Mouse (Mus musculus): ENCODE results near the gene Ctnna2.

Gene Ctnna2

DNA sequence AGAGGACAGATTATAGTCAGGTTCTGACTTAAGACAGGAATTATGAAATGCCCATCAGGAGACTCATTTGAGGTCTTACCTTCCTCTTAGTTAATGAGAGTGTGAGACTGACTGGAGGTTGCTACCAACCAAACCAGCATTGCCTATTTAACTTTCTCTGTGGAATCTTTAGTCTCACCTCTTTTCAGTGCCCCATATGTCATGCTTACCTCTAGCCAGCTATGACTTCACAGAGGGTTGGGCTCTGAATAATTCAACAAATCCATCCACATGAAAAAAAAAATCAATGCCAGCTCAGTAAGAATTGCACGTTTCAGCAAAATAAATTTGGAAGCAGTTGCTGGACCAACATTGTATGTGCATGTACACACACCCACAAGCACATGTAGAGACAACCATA is 562.5 kb downstream of the Ctnna2 start:
- no peak for DNase-seq

DNA sequence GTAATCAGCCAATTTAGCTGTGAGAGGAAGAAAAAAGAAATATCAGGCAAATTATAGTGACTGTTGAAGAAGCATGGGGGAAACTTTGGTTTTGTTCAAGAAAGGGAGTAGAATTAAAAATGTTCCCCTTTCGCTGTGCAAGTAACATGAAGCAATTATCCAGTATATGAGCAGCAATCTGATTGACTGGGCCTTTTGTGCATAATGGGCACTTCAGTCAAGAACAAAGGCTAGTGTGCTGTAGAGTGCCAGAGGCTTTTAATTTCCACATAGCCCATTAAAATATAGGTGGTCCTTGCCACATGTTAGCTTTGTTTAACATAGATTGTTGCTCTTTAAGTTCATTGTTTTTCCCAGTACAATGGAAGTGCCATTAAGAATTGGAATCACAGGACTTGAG is 566.0 kb downstream of the Ctnna2 start:
- no peak for DNase-seq

DNA sequence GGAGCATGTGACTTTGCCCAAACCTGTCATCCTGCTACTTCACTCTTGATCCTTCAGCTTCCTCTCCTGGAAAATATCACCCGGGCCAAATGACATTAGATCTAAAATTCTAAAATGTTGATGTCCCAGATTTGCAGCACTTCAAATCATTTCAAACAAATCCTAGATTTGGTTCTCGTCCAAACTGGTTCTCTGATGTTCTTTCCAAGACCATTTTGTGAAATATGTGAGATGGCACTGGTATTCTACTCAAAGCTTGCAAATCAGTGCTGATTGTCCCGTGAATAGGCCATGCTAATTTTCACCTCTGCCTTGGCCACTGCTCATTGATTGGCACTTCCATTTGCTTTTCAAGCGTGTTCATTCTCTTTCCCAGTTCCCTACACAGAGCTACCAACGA is 571.0 kb downstream of the Ctnna2 start:
- no peak for DNase-seq

DNA sequence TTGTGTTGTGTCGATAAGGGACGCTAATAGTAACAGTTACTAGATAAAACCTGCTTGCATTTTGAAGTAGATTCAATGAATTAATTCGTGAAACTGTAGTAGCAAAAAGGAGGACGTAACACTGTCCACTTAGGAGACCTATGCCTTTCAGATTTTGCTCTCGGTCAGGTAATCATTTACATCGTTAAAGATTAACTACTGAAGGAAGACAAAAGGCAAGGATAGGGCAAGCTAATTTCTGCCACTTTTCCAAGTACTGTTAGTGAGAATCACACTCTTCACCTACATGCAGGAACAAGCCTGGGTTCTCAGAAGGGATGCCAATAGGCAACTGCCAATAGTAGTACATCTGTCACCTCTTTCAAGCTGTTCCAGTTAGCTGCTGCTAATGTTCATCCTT is 578.7 kb downstream of the Ctnna2 start:
- DNase-seq = no peak

DNA sequence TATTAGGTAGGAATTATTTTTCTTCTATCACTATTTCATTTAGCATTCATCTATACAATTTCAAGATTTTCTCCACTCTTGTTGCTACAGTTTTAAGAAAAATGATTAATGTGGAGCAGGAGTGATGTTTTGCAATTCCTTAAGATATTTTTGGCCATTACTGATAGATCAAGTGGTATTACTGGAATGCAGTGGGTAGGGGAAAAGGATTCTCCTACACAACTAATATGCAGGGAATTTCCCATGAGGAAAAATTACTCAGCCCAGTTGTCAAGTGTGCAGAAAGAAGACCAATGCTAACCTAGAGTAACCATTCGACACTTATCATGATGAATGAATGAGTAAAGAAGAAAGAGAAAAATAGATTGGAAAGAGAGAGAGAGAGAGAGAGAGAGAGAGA is 587.8 kb downstream of the Ctnna2 start:
- DNase-seq = no peak

DNA sequence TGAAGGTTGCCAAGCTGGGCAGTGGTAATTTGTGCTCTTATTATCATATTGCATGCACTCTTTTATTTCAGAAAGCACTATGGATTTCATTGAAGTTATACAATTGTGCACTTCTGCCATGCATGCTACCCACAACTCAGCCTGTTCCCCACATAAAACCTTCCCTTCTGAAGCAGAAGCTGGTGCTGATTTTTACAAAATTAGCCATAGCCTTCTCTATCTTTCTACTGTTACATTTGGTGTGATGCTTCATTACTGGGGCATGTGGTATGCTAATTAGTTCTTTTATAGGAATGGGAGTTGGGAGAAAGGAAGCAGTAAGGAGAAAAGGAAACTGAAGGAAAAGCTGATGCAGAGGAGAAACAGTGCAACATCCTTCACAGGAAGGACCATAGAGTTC is 598.2 kb downstream of the Ctnna2 start:
- DNase-seq = no peak

DNA sequence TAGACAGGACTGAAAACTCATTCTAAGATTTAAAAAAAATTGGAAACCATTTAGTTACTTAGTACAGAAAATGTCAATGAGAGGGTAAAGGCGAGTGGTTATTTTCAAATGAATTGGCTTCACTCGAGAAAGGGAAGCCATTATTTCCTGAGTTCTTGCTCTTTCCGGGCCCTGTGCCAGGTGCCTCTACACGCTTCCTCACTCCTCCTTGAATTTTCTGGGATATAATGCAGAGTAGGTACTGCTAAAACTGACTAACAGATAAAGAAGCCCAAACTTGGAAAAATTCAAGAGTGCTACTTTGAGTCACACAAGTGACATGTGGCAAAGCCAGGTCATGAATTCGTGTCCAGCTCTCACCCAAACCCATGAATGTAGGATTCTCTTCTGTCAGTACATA is 606.4 kb downstream of the Ctnna2 start:
- DNase-seq = no peak

DNA sequence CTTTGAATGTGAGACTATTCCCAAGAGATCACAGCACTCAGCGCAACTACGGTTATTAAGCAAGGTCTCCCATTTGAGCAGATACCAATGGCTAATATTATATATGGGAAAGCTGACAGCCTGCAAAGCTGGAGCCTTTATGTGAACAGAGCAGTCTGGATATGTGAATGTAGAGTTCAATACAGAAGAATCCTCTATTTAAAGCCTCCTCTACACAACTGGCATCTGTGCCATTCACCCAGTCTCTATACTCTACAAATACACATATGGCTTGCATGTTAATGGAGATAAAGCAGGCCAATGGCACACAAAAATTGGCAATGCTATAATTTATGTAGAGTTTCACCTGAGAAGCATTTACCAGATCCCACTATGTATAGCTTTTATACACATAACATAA is 608.4 kb downstream of the Ctnna2 start:
- DNase-seq = no peak

DNA sequence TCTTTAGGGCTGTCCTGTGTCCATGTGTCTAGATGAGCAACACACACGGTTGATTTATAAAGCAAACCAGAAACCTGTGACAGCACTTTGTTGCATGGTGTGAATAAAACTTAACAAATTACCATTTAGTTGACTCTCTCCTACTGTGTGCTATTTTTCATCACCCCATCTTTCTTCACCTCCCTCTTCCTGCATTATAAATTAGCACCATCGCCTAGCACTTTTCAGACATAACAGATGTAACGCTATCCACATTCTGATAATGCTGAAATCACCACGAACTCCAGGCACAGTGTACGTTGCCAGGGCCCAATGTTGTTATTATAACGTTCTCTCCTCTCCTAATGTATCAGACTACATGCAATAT is 621.0 kb downstream of the Ctnna2 start:
- DNase-seq = no peak

DNA sequence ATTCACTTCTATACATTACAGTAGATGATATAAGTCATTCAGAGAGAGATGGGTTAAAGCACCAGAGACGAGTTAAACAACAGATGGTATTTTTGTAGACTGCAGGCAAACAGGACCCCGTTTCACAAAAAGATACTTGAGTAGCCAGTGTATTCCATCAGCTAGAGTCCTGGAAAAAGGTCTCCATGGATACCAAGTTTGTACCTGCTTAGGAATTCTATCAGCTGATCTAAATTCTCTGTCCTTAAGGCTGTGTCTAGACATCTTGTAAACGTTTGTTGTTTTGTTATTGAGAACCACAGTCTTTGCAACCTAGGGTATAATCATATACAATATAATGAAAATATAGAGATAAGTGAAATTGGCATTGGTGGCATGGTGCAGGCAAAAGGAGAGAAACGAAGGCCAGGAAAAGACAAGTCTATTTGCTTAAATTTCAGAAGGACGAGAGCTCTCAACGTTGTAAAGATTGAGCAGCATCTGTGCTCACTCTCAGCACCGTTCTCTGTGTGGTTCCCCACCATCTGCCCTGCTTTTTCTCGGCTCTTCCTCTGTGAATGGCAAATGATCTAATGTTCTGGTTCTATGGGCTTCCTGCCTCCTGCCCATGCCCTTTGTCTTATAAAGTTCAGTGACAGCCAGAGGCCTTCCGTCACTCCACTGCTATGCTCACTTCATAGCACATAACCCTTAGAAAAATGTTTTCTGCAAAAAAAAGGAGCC is 621.6 kb downstream of the Ctnna2 start:
- DNase-seq = no peak

DNA sequence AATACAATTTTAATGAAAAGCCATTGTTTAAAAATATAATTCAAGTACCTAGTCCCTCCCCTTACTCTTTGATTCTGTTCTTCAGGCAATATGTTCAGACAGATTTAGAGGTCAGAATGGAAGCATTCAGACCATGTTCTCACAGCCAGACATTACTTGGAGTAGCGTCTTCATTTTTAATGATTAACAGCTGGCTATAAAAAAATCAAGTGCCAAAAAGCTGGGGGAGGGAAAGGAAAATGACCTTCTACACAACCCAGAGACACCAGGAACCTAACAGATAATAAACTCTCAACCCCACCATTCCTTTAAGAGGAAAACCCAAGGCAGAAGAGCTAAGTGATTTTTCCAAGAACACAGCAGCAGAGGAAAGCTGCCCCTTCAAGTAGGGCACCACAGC is 624.7 kb downstream of the Ctnna2 start:
- DNase-seq = no peak

DNA sequence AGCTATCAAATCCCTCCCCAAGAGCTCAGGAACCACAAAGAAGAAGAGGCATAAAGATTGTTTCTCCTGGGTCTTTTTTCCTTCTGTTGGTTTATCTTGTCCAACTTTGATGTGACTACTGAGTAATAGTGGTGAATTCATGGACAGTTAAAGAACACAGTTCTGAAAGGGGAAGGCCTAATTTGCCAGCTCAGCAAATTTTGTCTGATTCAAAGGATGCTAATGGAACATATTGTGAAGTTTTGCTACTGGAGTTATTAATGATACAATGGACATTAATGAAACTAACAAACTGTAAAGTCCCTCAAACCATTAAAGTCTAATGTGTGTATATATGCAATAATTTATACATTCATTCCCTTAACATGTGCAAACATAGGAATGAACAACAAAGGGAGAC is 635.7 kb downstream of the Ctnna2 start:
- DNase-seq = no peak

DNA sequence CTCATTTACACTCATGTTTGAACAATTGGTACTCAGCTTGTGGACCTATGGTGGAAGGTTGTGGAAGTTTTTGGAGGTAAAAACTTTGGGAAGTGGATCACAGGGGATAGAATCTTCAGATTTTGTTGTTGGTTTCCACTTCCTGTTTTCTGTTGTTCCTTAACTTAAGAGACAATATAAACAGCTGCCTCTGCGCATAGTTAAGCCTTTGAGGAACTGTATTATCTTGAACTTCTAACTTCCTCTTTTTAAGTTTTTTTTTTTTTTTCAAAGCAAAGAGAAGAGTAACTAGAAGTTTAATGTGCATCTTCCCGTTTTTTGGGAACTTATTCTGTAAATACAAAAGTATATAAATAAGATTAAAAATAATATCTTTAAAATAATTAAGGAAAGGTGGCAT is 644.0 kb downstream of the Ctnna2 start:
- no peak for DNase-seq

DNA sequence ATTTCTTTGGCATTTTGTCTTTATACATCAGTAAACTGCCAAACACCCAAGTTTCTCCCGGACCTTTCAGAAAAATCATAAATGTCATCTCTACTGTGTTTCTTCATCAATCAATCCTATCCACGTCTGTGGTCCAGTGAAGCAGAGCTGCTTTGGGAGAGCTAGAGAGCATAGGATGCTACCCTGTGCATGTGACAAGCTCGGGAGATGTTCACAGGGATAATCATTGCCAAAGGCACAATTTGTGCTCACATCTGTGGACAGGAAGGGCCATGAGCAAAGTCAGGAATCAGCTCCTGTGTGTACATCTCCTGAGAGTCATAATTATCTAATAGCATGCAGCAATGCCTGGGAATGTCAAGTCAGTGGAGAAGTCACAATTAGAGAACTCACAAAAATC is 654.8 kb downstream of the Ctnna2 start:
- no peak for DNase-seq

DNA sequence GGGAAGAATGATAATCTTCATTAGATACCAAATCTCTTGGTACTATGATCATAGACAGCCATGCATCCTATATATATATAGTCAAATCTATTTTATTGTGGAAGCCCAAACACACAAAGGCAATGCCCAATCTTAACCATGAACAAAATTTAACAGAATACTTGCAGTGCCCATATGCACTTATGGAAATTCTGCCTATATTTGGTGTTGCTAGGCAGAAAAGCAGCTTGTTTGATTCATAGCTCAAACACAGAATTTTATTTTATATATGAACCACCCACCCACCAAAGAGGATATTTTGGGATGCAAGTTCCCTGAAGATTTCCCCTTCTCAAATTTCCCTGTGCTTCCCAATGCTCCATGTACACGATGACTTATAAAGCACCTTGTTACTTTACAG is 655.2 kb downstream of the Ctnna2 start:
- DNase-seq = no peak

DNA sequence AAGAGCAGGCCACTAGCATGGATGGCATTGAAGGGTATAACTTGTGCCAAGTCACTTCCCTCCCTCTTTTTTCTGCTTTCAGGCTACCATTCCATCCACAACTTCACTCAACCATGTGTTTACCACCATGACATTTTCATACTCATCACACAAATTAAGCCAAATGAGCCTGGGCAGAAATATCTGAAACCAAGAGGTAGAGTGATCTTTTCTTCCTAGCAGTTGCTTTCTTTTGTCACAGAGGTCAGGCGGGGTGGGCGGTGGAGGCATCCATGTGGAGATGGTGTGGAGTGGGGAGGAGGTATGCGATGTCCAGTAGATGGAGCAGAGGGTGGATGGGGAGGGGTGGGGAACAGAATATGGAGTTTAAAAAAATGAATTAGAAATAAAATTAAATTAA is 672.7 kb downstream of the Ctnna2 start:
- no peak for DNase-seq

DNA sequence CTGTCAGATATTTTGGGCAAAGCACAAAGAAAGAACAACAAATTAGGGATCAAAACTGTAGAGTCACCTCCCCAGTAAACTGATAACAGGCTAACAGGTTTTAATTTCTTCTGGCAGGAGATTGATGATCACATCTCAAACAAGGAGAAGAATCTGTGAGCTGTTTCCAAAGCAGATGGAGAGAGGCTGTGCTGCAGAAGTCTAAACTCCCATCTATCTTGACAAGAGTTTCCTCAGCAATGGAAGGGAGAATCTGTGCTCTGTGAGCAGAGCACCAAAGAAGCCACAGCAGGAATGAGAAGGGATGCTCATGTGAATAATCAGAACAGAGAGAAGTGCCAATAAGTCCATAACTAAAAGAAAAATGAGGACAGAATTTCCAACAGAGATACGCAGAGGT is 678.2 kb downstream of the Ctnna2 start:
- DNase-seq = no peak

DNA sequence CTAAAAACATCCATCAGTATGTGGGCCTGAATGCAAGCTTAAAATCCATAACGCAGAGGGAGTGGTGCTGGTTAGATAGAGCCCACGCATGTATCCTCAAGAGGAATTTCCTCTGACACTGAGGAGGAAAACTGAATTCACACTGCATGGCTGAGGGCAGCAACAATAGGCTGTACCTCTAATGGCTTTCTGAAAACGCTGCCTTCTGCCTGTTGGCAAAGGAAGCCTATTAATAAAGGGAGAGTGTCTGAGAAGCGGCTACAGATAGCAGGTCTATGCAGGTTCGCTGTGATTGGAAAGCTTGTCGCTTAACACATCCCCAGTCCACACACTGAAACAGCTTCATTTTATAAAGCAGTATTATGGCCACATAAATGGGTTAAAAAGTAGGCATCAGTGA is 688.1 kb downstream of the Ctnna2 start:
- DNase-seq = no peak

DNA sequence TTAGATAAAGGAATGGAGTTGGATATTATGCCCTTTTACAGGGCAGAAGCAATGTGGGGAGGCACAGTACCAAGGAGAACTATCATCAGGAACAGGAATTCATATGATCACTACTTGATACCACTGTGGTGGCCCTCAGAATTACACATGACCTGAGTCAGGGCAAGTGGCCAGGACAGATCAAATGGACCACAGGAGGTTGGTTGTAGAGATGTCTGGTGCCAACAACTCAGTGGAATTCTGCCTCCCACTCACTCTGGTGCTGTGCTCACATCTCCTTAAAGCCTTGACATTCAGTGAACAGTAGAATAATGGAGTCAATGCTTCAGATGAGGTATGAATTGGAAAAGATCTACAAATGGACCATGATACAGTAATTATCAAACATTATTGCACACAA is 691.1 kb downstream of the Ctnna2 start:
- no peak for DNase-seq

DNA sequence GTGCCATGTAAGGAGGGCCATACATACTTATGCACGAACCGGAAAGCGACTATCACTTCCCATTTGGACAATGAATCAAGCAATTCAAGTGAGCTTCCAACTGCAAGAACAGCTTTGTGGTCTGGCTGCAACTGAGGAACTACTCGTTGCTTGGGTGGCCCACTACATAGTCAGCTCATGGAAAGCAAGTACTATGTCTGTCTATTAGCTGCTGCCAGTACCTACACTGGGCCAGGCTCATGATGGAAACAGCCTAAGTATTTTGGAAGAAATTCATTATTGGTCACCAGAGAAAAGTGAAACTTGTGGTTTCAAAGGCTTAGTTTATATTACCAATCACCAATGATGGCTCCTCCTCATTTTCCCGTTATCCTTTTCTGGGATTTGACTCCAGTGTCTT is 693.2 kb downstream of the Ctnna2 start:
- DNase-seq = no peak

DNA sequence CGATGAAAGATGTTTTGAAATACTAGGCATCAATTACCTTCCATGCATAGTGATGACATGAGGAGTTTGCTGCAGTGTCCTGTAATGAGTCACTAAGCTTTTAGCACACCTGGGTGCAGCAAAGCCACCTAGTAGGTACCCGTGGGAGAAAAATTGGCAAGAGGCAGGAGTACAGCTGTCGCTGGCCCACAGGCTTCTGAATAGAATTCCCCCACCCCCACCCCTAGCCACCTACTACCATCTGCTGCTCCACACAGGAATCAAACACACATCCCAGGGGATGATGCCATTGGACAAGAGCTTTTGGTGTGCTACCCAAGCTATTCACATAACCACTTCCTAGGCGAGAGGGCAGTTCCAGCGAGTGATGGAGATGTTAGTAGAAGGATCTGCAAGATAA is 700.7 kb downstream of the Ctnna2 start:
- DNase-seq = no peak

DNA sequence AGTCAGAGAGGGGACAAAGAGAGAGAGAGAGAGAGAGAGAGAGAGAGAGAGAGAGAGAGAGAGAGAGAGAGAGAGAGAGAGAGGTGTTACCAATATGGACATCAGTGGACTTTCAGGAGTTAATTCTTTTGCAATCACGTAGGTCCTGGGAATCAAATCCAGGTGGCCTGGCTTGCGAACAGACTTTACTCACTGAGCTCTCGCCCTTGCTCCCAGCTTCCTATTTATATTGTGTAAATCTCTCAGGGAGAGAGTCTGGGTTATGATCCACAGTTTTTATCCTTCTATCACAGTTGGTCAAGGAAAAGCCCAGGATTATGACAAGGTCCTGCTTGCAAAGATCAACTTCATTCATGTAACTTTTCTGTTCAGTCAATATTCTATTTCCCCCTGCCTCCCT is 714.3 kb downstream of the Ctnna2 start:
- DNase-seq = no peak

DNA sequence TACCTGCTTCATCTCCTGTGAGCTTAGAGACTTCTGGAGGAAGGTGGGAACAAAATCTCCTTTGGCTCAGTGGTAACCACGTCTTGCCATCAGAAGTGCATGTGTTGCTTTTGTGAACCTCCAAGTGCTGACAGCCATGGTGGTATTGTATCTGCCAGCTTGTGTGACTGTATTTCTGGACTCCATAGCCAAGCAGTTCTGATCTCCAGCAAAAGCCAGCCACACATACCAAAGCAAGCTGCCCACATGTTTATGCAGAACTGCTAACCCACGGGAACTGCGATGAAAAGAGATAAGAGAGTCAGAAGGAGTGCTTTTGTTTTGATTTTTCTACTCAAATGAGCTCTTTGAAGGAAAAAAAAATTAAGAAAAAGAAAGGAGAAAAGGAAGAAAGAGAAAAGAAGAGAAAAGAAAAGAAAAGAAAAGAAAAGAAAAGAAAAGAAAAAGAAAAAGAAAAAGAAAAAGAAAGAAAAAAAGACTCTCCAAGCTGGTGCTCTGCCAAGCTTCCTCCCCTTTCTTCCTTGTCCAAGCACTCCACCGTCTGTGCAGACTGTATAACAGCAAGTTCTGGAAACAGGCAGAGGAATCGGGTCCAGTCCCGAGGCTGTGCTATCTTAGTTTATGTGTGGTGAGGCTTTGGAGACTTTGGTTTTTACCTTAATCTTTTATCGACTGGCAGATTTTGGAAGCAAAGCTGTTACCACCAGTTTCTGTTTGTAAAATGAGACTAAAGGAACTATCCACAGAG is 722.0 kb downstream of the Ctnna2 start:
- no peak for DNase-seq

DNA sequence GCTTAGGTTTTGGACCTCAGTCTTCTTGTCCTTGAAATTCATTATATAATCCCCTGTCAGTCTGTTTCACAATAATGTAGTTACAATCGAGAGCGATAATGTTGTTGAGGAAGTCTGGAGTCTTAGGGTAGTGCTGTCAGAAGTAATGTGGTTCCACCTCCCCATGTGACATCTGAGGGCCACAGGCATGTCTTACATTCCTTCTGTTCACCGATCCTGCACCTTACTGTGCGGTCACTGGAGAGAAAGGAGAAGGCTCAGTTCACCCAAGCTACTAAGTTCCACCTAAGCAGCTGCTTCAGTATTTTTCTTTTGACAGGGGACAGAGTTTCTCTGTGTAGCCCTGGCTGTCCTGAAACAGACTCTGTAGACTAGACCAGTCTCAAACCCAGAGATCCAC is 723.2 kb downstream of the Ctnna2 start:
- no peak for DNase-seq

DNA sequence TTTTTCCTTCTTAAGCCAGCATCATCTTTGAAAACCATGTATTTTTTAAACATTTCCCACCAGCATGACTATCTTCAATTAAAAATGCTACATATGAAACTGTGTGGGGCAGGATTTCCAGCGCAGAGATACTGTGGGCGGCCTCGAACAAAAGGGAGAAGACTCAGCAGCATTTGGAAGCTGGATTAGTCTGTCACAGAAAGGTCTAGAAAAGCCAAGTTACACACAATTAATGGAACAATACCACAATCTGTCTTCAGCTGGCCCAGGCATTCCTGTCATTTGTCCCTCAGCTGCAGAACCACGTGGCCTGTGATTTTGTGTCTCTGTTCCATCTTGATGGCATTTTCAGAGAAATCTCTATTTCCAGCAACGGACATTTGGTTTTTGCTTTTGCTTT is 726.0 kb downstream of the Ctnna2 start:
- no peak for DNase-seq
